Mouse (Mus musculus): ENCODE data around the gene Gsg1l. TPM values are rescaled to one million over a fixed set of nuclear protein-coding genes. Genes with fewer than 3 reads are reported as not detected.

Gsg1l gene
- polyA plus RNA-seq, 1 experiment from 2014 or later = 6.4 TPM

- Histone ChIP-seq H3K27me3 (ENCODE audit: control insufficient read depth, insufficient read depth, low read length) (no peaks in the 10 kb centered on the region), H3K27ac (ENCODE audit: low read depth, low read length) (no peak overlapping the region), H3K4me2 (no peak overlapping the region), H3K36me3 (ENCODE audit: control insufficient read depth, insufficient read depth, low read length) (no peaks in the 10 kb centered on the region; the same call in 1 of the 2 replicates), H3K9ac (ENCODE audit: low read depth, low read length) (no peak overlapping the region), H3K4me3 (ENCODE audit: low read depth, low read length) (no peak overlapping the region), H3K9me3 (replicated peaks; ENCODE audit: control insufficient read depth, low read length) (no peaks in the 10 kb centered on the region), H3K4me1 (ENCODE audit: control insufficient read depth, insufficient read depth, low read length) (peaks cover 20% of the 10 kb centered on the region)
- 74% methylated on average over 3 of the region's 3 CpGs for WGBS (ENCODE audit: insufficient replicate concordance)
- ATAC-seq (replicated peaks; ENCODE audit: insufficient number of reproducible peaks, low FRiP score, low TSS enrichment) = no peak
Measured at GRCm38 (mm10) chr7:126032365-126032755, 49.9 kb downstream of the Gsg1l start.

- no peak overlapping the region for H3K27ac ChIP-seq (ENCODE audit: low read depth, low read length)
- peaks cover 20% of the 10 kb centered on the region for H3K4me1 ChIP-seq (ENCODE audit: control insufficient read depth, insufficient read depth, low read length)
- no peaks in the 10 kb centered on the region; the same call in 1 of the 2 replicates for H3K36me3 ChIP-seq (ENCODE audit: control insufficient read depth, insufficient read depth, low read length)
- no peaks in the 10 kb centered on the region for H3K27me3 ChIP-seq (ENCODE audit: control insufficient read depth, insufficient read depth, low read length)
- no peaks in the 10 kb centered on the region for H3K9me3 ChIP-seq (replicated peaks; ENCODE audit: control insufficient read depth, low read length)
- no peak overlapping the region for H3K4me2 ChIP-seq
- WGBS (ENCODE audit: insufficient replicate concordance) = 76% methylated on average over 10 of the region's 10 CpGs
- H3K4me3 ChIP-seq (ENCODE audit: low read depth, low read length) = no peak overlapping the region
- H3K9ac ChIP-seq (ENCODE audit: low read depth, low read length) = no peak overlapping the region
- no peak for ATAC-seq (replicated peaks; ENCODE audit: insufficient number of reproducible peaks, low FRiP score, low TSS enrichment)
Measured at GRCm38 (mm10) chr7:126031598-126032364, 50.4 kb downstream of the Gsg1l start.

- no peak for ATAC-seq (replicated peaks; ENCODE audit: insufficient number of reproducible peaks, low FRiP score, low TSS enrichment)
- Histone ChIP-seq H3K4me1 (ENCODE audit: control insufficient read depth, insufficient read depth, low read length) (no peaks in the 10 kb centered on the region), H3K4me3 (ENCODE audit: low read depth, low read length) (no peak overlapping the region), H3K9ac (ENCODE audit: low read depth, low read length) (no peak overlapping the region), H3K27me3 (ENCODE audit: control insufficient read depth, insufficient read depth, low read length) (no peaks in the 10 kb centered on the region), H3K9me3 (replicated peaks; ENCODE audit: control insufficient read depth, low read length) (no peaks in the 10 kb centered on the region), H3K36me3 (ENCODE audit: control insufficient read depth, insufficient read depth, low read length) (no peaks in the 10 kb centered on the region), H3K27ac (ENCODE audit: low read depth, low read length) (no peak overlapping the region), H3K4me2 (no peak overlapping the region)
- 48% methylated on average over 1 of the region's 1 CpGs for WGBS (ENCODE audit: insufficient replicate concordance)
Measured at GRCm38 (mm10) chr7:126027410-126027809, 54.8 kb downstream of the Gsg1l start.

- H3K36me3 ChIP-seq (ENCODE audit: control insufficient read depth, insufficient read depth, low read length) = no peaks in the 10 kb centered on the region
- no peaks in the 10 kb centered on the region for H3K27me3 ChIP-seq (ENCODE audit: control insufficient read depth, insufficient read depth, low read length)
- no peak overlapping the region for H3K27ac ChIP-seq (ENCODE audit: low read depth, low read length)
- no peak for ATAC-seq (replicated peaks; ENCODE audit: insufficient number of reproducible peaks, low FRiP score, low TSS enrichment)
- no peak overlapping the region for H3K9ac ChIP-seq (ENCODE audit: low read depth, low read length)
- H3K4me1 ChIP-seq (ENCODE audit: control insufficient read depth, insufficient read depth, low read length) = no peaks in the 10 kb centered on the region
- no peaks in the 10 kb centered on the region for H3K9me3 ChIP-seq (replicated peaks; ENCODE audit: control insufficient read depth, low read length)
- H3K4me3 ChIP-seq (ENCODE audit: low read depth, low read length) = no peak overlapping the region
- H3K4me2 ChIP-seq = no peak overlapping the region
- WGBS (ENCODE audit: insufficient replicate concordance) = 48% methylated on average over 5 of the region's 5 CpGs
Measured at GRCm38 (mm10) chr7:126026600-126026999, 55.6 kb downstream of the Gsg1l start.

- ATAC-seq (replicated peaks; ENCODE audit: insufficient number of reproducible peaks, low FRiP score, low TSS enrichment) = no peak
- H3K4me2 ChIP-seq = no peak overlapping the region
- peaks cover 10% of the 10 kb centered on the region; the same call in 1 of the 2 replicates for H3K4me1 ChIP-seq (ENCODE audit: control insufficient read depth, insufficient read depth, low read length)
- no peak overlapping the region for H3K27ac ChIP-seq (ENCODE audit: low read depth, low read length)
- no peak overlapping the region for H3K9ac ChIP-seq (ENCODE audit: low read depth, low read length)
- WGBS (ENCODE audit: insufficient replicate concordance) = 49% methylated on average over 6 of the region's 6 CpGs
- no peaks in the 10 kb centered on the region for H3K27me3 ChIP-seq (ENCODE audit: control insufficient read depth, insufficient read depth, low read length)
- H3K36me3 ChIP-seq (ENCODE audit: control insufficient read depth, insufficient read depth, low read length) = no peaks in the 10 kb centered on the region
- H3K4me3 ChIP-seq (ENCODE audit: low read depth, low read length) = no peak overlapping the region
- H3K9me3 ChIP-seq (replicated peaks; ENCODE audit: control insufficient read depth, low read length) = no peaks in the 10 kb centered on the region
Measured at GRCm38 (mm10) chr7:126019966-126020365, 62.2 kb downstream of the Gsg1l start.

GRCm38 (mm10) chr7:126019321-126019720, 62.9 kb downstream of the Gsg1l start:
- Histone ChIP-seq H3K9ac (ENCODE audit: low read depth, low read length) (no peak overlapping the region), H3K4me1 (ENCODE audit: control insufficient read depth, insufficient read depth, low read length) (peaks cover 10% of the 10 kb centered on the region; the same call in 1 of the 2 replicates), H3K9me3 (replicated peaks; ENCODE audit: control insufficient read depth, low read length) (no peaks in the 10 kb centered on the region), H3K4me2 (no peak overlapping the region), H3K27ac (ENCODE audit: low read depth, low read length) (no peak overlapping the region), H3K4me3 (ENCODE audit: low read depth, low read length) (no peak overlapping the region), H3K36me3 (ENCODE audit: control insufficient read depth, insufficient read depth, low read length) (no peaks in the 10 kb centered on the region), H3K27me3 (ENCODE audit: control insufficient read depth, insufficient read depth, low read length) (no peaks in the 10 kb centered on the region)
- WGBS (ENCODE audit: insufficient replicate concordance) = 56% methylated on average over 9 of the region's 9 CpGs
- no peak for ATAC-seq (replicated peaks; ENCODE audit: insufficient number of reproducible peaks, low FRiP score, low TSS enrichment)

GRCm38 (mm10) chr7:126017455-126017854, 64.8 kb downstream of the Gsg1l start:
- no peaks in the 10 kb centered on the region for H3K9me3 ChIP-seq (replicated peaks; ENCODE audit: control insufficient read depth, low read length)
- H3K36me3 ChIP-seq (ENCODE audit: control insufficient read depth, insufficient read depth, low read length) = no peaks in the 10 kb centered on the region
- whole genome bisulfite sequencing (ENCODE audit: insufficient replicate concordance) = 85% methylated on average over 4 of the region's 4 CpGs
- H3K27me3 ChIP-seq (ENCODE audit: control insufficient read depth, insufficient read depth, low read length) = no peaks in the 10 kb centered on the region
- no peak for ATAC-seq (replicated peaks; ENCODE audit: insufficient number of reproducible peaks, low FRiP score, low TSS enrichment)
- H3K9ac ChIP-seq (ENCODE audit: low read depth, low read length) = no peak overlapping the region
- H3K27ac ChIP-seq (ENCODE audit: low read depth, low read length) = no peak overlapping the region
- H3K4me1 ChIP-seq (ENCODE audit: control insufficient read depth, insufficient read depth, low read length) = peaks cover 16% of the 10 kb centered on the region
- H3K4me2 ChIP-seq = no peak overlapping the region
- H3K4me3 ChIP-seq (ENCODE audit: low read depth, low read length) = no peak overlapping the region

- H3K4me3 ChIP-seq (ENCODE audit: low read depth, low read length) = no peak overlapping the region
- peak overlapping the region; percentile 68 for H3K27ac ChIP-seq (ENCODE audit: low read depth, low read length)
- H3K4me2 ChIP-seq = peak overlapping the region; percentile 22; the same call in 1 of the 2 replicates
- no peaks in the 10 kb centered on the region for H3K9me3 ChIP-seq (replicated peaks; ENCODE audit: control insufficient read depth, low read length)
- H3K27me3 ChIP-seq (ENCODE audit: control insufficient read depth, insufficient read depth, low read length) = no peaks in the 10 kb centered on the region
- peaks cover 18% of the 10 kb centered on the region for H3K4me1 ChIP-seq (ENCODE audit: control insufficient read depth, insufficient read depth, low read length)
- WGBS (ENCODE audit: insufficient replicate concordance) = 43% methylated on average over 11 of the region's 11 CpGs
- no peak for ATAC-seq (replicated peaks; ENCODE audit: insufficient number of reproducible peaks, low FRiP score, low TSS enrichment)
- no peaks in the 10 kb centered on the region for H3K36me3 ChIP-seq (ENCODE audit: control insufficient read depth, insufficient read depth, low read length)
- H3K9ac ChIP-seq (ENCODE audit: low read depth, low read length) = no peak overlapping the region
Measured at GRCm38 (mm10) chr7:126012325-126013021, 69.7 kb downstream of the Gsg1l start.

Measured in heart, embryonic 11.5 days (tissue).